Mouse (Mus musculus) bone marrow macrophage, adult 2 months (primary cell): ENCODE data around the gene Fgf22.

Experiments
- CTCF ChIP-seq: IDR thresholded peaks from 2 replicates; pipeline ENCODE4 v1.5.1; 2012; ENCODE audit warnings: low read depth, mild to moderate bottlenecking, low read length, moderate library complexity
- POLR2A ChIP-seq: IDR thresholded peaks from 2 replicates; pipeline ENCODE4 v1.6.1; 2012; ENCODE audit warnings: mild to moderate bottlenecking, low read depth, low read length, borderline replicate concordance

DNA sequence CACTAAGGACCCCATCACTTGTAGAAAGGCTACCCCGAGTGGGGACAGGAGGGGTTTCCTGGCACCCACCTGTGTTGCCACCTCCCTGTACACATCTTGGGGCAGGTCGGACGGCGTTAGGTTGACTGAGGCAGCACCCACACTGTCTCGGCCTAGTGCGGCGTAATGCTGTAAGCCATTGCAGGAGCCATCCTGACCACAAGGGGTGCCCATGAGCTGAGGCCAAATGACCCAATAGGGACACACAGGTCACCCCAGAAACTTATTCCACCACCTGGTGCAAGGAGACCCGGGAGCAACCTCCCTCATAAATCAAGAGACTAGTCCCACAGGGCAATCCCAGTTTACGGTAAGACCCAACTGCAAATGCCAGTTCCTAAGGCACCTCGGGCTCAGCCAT, 16.6 kb upstream of the Fgf22 start:
- TF ChIP-seq CTCF (no peak), POLR2A (no peak)
